Mouse (Mus musculus) bone marrow macrophage, adult 2 months (primary cell): ENCODE data around the gene Gm525.

Experiments
- CTCF ChIP-seq: IDR thresholded peaks from 2 replicates; pipeline ENCODE4 v1.5.1; 2012; ENCODE audit warnings: low read depth, mild to moderate bottlenecking, low read length, moderate library complexity
- POLR2A ChIP-seq: IDR thresholded peaks from 2 replicates; pipeline ENCODE4 v1.6.1; 2012; ENCODE audit warnings: mild to moderate bottlenecking, low read depth, low read length, borderline replicate concordance

- TF ChIP-seq CTCF: no peak
- no peak for TF ChIP-seq POLR2A
These were observed 5.0 kb upstream of the Gm525 start for GRCm38 (mm10) chr11:89068649-89069048.
